Mouse (Mus musculus): ENCODE results near the gene Htr1b. TPM values are rescaled to one million over a fixed set of nuclear protein-coding genes. Genes with fewer than 3 reads are reported as not detected.

Gene Htr1b
- 0.52 and 0.55 TPM in 2 replicates for polyA plus RNA-seq (2016; fragmentation: Nextera tagmentation; extraction: Ambion mirVana)

GRCm38 (mm10) chr9:81633437-81633973 lies at the start of gene Htr1b:
Htr1b (minus strand) TSS chr9:81633828.
- Histone ChIP-seq H3K4me3 (replicated peaks) (peak within 1 kb of the TSS; percentile 67), H3K9me3 (no peaks in the 10 kb centered on the region), H3K36me3 (no peaks in the 10 kb centered on the region), H3K9ac (replicated peaks) (peak within 1 kb of the TSS; percentile 60), H3K27me3 (peaks cover 59% of the 10 kb centered on the region), H3K4me2 (peak within 1 kb of the TSS; percentile 99), H3K4me1 (replicated peaks) (peaks cover 16% of the 10 kb centered on the region), H3K27ac (no peak within 1 kb of the TSS)
- 1% methylated on average over 23 of the region's 26 CpGs for WGBS
- ATAC-seq (ENCODE audit: insufficient number of reproducible peaks, insufficient read depth, low FRiP score, low TSS enrichment, low read depth): peak; percentile 73

- H3K36me3 ChIP-seq: no peaks in the 10 kb centered on the region
- 87% methylated on average over 1 of the region's 1 CpGs for WGBS
- no peak overlapping the region for H3K9ac ChIP-seq (replicated peaks)
- no peak overlapping the region for H3K4me2 ChIP-seq
- no peak for ATAC-seq (ENCODE audit: insufficient number of reproducible peaks, insufficient read depth, low FRiP score, low TSS enrichment, low read depth)
- H3K4me3 ChIP-seq (replicated peaks): no peak overlapping the region
- no peak overlapping the region for H3K27ac ChIP-seq
- H3K27me3 ChIP-seq: no peaks in the 10 kb centered on the region
- H3K9me3 ChIP-seq: 0 out of 2 replicates have a peak, but pooled peaks cover 5% of the 10 kb centered on the region
- no peaks in the 10 kb centered on the region for H3K4me1 ChIP-seq (replicated peaks)
Observed at GRCm38 (mm10) chr9:81676716-81677115, 43.1 kb upstream of the Htr1b start.

- peaks cover 7% of the 10 kb centered on the region for H3K4me1 ChIP-seq (replicated peaks)
- no peaks in the 10 kb centered on the region for H3K9me3 ChIP-seq
- no peaks in the 10 kb centered on the region for H3K36me3 ChIP-seq
- no peak for ATAC-seq (ENCODE audit: insufficient number of reproducible peaks, insufficient read depth, low FRiP score, low TSS enrichment, low read depth)
- H3K4me2 ChIP-seq: no peak overlapping the region
- no peak overlapping the region for H3K4me3 ChIP-seq (replicated peaks)
- peaks cover 35% of the 10 kb centered on the region for H3K27me3 ChIP-seq
- H3K27ac ChIP-seq: no peak overlapping the region
- WGBS: 92% methylated on average over 1 of the region's 1 CpGs
- no peak overlapping the region for H3K9ac ChIP-seq (replicated peaks)
Observed at GRCm38 (mm10) chr9:81637486-81637885, 3.9 kb upstream of the Htr1b start.

DNA sequence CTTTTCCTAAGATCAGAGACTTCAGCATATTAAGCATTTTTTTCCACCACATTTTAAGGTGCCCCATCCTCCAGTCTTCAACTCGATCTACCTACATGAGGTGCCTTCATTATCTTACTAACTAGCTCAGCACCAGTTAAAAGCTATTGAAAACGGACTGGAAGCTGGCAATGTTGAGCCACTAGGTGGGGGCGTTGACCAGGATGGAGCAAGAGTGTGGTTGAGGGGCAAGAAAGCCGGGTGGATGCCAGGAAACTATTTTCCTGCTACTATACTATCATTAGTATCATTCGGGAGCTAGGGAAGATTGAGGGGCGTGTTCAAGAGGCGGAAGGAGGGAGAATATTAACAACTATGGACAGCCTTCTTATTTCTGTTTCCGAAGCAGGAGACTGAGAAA lies 1.5 kb upstream of the Htr1b start:
- Histone ChIP-seq H3K36me3 (no peaks in the 10 kb centered on the region), H3K4me3 (replicated peaks) (no peak overlapping the region), H3K4me1 (replicated peaks) (peaks cover 16% of the 10 kb centered on the region), H3K27ac (no peak overlapping the region), H3K4me2 (peak overlapping the region; percentile 30), H3K9ac (replicated peaks) (no peak overlapping the region), H3K9me3 (no peaks in the 10 kb centered on the region), H3K27me3 (peaks cover 59% of the 10 kb centered on the region)
- no peak for ATAC-seq (ENCODE audit: insufficient number of reproducible peaks, insufficient read depth, low FRiP score, low TSS enrichment, low read depth)
- 8% methylated on average over 8 of the region's 8 CpGs for WGBS

DNA sequence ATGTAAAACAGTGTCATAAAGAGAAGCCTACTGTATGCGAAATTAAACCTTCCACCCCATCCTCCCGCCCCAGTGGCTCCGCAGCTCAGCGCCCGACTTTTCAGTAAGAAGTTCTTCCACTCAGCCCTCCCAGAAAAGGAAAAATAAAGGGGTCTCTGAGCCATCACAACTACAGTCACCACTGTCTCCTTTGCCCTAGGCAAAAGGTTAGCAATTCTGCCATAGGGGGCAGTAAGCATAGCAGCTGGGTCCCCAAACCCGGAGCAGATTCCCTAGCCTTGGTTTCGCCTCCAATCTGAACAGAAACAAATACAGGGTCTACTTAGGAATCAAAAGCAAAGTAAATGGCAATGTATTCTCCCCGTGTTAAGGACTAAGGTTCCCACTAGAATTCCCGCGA lies 535 bp upstream of the Htr1b start:
- H3K4me1 ChIP-seq (replicated peaks): peaks cover 16% of the 10 kb centered on the region
- no peak overlapping the region for H3K27ac ChIP-seq
- under 1% methylated on average over 10 of the region's 10 CpGs for WGBS
- H3K4me3 ChIP-seq (replicated peaks): peak overlapping the region; percentile 67
- no peak overlapping the region for H3K9ac ChIP-seq (replicated peaks)
- ATAC-seq (ENCODE audit: insufficient number of reproducible peaks, insufficient read depth, low FRiP score, low TSS enrichment, low read depth): no peak
- H3K9me3 ChIP-seq: no peaks in the 10 kb centered on the region
- peaks cover 59% of the 10 kb centered on the region for H3K27me3 ChIP-seq
- peak overlapping the region; percentile 99 for H3K4me2 ChIP-seq
- H3K36me3 ChIP-seq: no peaks in the 10 kb centered on the region

DNA sequence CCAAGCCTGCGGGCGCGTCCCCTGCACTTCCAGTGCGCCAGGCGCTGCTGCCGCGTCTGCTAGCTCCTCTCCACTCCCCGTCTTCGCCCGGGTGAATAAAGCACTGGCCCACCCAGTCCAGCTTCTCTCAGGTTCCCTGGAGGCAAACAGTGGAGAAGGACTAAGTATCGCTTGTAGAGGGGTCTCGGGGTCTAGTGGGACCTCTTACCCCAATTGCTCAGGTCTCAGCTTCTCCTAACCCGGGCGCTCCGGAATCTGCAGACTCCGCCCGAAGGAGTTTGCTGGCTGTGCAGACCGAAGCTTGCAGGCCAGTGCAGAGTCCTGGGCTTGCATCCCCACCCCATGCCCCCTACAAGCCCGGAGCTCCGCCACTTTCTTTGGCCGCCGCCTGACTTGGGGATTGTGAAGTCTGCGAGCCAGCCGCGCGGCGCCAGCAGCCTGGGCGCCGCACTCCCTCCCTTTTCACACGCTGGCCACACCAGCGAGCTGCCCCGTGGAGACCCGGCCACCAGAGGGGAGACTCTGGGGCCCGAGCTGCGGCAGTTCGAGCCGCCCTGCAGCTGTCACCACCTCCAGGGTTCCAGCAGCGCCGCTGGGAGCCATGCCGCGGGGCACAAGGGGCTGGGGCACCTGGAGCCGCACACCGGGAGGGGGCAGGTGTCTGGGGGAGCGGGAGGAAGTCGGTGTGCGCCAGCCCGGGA lies 742 bp downstream of the Htr1b start:
- Histone ChIP-seq H3K9me3 (no peaks in the 10 kb centered on the region), H3K27me3 (peaks cover 59% of the 10 kb centered on the region), H3K27ac (no peak overlapping the region), H3K36me3 (no peaks in the 10 kb centered on the region), H3K4me3 (replicated peaks) (peak overlapping the region; percentile 67), H3K4me1 (replicated peaks) (peaks cover 16% of the 10 kb centered on the region), H3K4me2 (peak overlapping the region; percentile 99), H3K9ac (replicated peaks) (peak overlapping the region; percentile 60)
- peak; percentile 51 for ATAC-seq (ENCODE audit: insufficient number of reproducible peaks, insufficient read depth, low FRiP score, low TSS enrichment, low read depth)
- under 1% methylated on average over 47 of the region's 47 CpGs for WGBS

- Histone ChIP-seq H3K9me3 (no peaks in the 10 kb centered on the region), H3K4me1 (replicated peaks) (peaks cover 16% of the 10 kb centered on the region), H3K4me2 (peak overlapping the region; percentile 99), H3K9ac (replicated peaks) (peak overlapping the region; percentile 60), H3K4me3 (replicated peaks) (peak overlapping the region; percentile 67), H3K27ac (no peak overlapping the region), H3K27me3 (peaks cover 60% of the 10 kb centered on the region), H3K36me3 (no peaks in the 10 kb centered on the region)
- WGBS: under 1% methylated on average over 31 of the region's 31 CpGs
- ATAC-seq (ENCODE audit: insufficient number of reproducible peaks, insufficient read depth, low FRiP score, low TSS enrichment, low read depth): no peak
Observed at GRCm38 (mm10) chr9:81632191-81632735, 1.4 kb downstream of the Htr1b start.

DNA sequence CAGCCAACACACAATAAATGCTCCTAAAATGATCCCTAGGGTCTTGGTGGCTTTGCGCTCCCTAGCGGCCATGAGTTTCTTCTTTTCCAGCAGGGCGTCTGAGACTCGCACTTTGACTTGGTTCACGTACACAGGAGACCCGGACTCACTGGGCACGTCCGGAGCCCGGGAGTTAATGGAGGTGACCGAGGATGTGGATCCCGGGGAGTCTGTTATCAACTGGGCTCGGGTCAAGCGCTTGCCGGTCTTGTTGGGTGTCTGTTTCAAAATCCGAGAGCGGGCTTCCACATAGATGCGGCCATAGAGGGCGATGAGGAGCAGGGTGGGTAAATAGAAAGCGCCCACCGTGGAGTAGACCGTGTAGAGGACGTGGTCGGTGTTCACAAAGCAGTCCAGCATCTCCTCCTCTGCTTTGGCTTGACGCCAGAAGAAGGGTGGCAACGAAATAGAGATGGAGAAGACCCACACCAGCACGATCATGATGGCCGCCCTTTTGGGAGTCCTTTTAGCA lies 2.0 kb downstream of the Htr1b start:
- peaks cover 61% of the 10 kb centered on the region for H3K27me3 ChIP-seq

DNA sequence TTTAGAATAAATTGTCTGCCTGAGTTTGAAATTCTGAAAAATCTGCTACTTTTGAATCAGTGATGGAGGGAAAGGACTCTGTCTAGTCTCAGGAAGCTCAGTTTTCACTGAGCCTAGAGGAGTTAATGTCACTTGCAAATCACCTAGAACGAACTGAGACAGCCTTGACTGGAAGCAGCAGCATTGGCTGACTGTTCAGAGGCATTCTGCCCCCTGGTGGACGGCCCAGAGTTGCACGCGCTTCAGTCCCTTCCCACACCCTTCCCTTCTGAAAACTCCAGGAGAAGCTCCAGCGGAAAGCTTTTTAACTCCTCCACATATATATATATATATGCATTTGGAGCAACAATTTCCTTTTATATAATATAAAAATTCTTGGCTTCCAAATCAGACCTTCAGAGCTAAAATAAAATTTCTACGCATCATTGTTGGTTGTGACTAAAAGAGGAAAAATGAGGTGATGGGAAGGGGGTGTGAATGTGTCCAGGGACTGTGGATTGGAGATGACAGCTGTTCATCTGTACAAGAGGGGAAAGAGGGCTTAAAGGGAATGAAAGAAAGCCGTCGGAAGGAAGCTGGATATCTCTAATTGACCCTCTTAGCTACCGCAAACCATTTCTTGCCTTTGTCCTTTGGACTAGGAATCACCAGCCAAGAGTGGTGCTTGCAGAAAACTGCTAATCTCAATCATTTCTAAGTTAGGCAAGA lies 6.6 kb downstream of the Htr1b start:
- 32% methylated on average over 9 of the region's 9 CpGs for WGBS
- H3K4me3 ChIP-seq (replicated peaks): no peak overlapping the region
- peaks cover 6% of the 10 kb centered on the region for H3K4me1 ChIP-seq (replicated peaks)
- H3K4me2 ChIP-seq: no peak overlapping the region
- H3K9ac ChIP-seq (replicated peaks): no peak overlapping the region
- no peaks in the 10 kb centered on the region for H3K9me3 ChIP-seq
- H3K27ac ChIP-seq: no peak overlapping the region
- peaks cover 21% of the 10 kb centered on the region for H3K27me3 ChIP-seq
- no peaks in the 10 kb centered on the region for H3K36me3 ChIP-seq
- ATAC-seq (ENCODE audit: insufficient number of reproducible peaks, insufficient read depth, low FRiP score, low TSS enrichment, low read depth): peak; percentile 62; the same call in 1 of the 2 replicates

More for the DNA sequence above, 2.0 kb downstream of the Htr1b start:
- Histone ChIP-seq H3K4me1 (replicated peaks) (peaks cover 16% of the 10 kb centered on the region), H3K4me2 (peak overlapping the region; percentile 99), H3K27ac (no peak overlapping the region), H3K9me3 (no peaks in the 10 kb centered on the region), H3K9ac (replicated peaks) (no peak overlapping the region), H3K4me3 (replicated peaks) (peak overlapping the region; percentile 67), H3K36me3 (no peaks in the 10 kb centered on the region)
- WGBS: 4% methylated on average over 27 of the region's 27 CpGs
- ATAC-seq (ENCODE audit: insufficient number of reproducible peaks, insufficient read depth, low FRiP score, low TSS enrichment, low read depth): 0 out of 2 replicates have a peak, but pooled peaks have one; percentile 18

DNA sequence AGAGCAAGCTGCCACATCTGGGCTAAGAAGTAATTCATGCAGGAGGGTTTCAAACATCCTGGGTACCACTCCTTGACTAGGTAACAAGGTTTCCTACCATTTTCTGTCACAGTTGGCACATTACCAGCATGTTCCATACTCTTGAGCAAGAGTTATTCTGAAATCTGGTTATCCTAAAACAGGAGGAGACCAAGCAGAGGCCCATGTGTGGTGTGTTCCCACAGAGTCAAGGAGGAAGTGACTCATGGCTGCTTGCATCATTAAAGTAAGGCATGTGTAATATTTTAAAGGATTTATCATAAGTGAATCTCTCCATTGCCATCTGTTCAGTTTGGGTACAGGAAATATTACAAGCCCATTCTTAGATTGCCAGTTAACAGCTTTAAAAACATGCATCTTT lies 7.7 kb downstream of the Htr1b start:
- Histone ChIP-seq H3K4me2 (no peak overlapping the region), H3K36me3 (no peaks in the 10 kb centered on the region), H3K9me3 (no peaks in the 10 kb centered on the region), H3K27me3 (peaks cover 10% of the 10 kb centered on the region), H3K9ac (replicated peaks) (no peak overlapping the region), H3K27ac (no peak overlapping the region), H3K4me3 (replicated peaks) (no peak overlapping the region), H3K4me1 (replicated peaks) (no peaks in the 10 kb centered on the region)
- no peak for ATAC-seq (ENCODE audit: insufficient number of reproducible peaks, insufficient read depth, low FRiP score, low TSS enrichment, low read depth)

GRCm38 (mm10) chr9:81622873-81623272 lies 10.8 kb downstream of the Htr1b start:
- no peak for ATAC-seq (ENCODE audit: insufficient number of reproducible peaks, insufficient read depth, low FRiP score, low TSS enrichment, low read depth)
- WGBS: 64% methylated on average over 5 of the region's 5 CpGs

More at GRCm38 (mm10) chr9:81622873-81623272, 10.8 kb downstream of the Htr1b start:
- Histone ChIP-seq H3K4me1 (replicated peaks) (no peaks in the 10 kb centered on the region), H3K4me2 (no peak overlapping the region), H3K9me3 (no peaks in the 10 kb centered on the region), H3K36me3 (no peaks in the 10 kb centered on the region), H3K4me3 (replicated peaks) (no peak overlapping the region), H3K9ac (replicated peaks) (no peak overlapping the region), H3K27me3 (0 out of 2 replicates have a peak, but pooled peaks cover 2% of the 10 kb centered on the region), H3K27ac (no peak overlapping the region)

All from limb, embryonic 12.5 days (tissue).